Mouse (Mus musculus) kidney, postnatal 36 days (tissue): ENCODE measurements at regions not wholly inside any gene's neighbourhood (a gene's known extent, or its start where the extent isn't known, plus 50 kb on each side); places are given as distances from the start of the nearest gene placed in this dataset.

Experiments used
- DNase-seq, 2 experiments: peaks; one replicate each; pipeline ENCODE4 v3.0.0; 2021 to 2022; ENCODE audit warnings: mixed read lengths in 2 of 2

DNA sequence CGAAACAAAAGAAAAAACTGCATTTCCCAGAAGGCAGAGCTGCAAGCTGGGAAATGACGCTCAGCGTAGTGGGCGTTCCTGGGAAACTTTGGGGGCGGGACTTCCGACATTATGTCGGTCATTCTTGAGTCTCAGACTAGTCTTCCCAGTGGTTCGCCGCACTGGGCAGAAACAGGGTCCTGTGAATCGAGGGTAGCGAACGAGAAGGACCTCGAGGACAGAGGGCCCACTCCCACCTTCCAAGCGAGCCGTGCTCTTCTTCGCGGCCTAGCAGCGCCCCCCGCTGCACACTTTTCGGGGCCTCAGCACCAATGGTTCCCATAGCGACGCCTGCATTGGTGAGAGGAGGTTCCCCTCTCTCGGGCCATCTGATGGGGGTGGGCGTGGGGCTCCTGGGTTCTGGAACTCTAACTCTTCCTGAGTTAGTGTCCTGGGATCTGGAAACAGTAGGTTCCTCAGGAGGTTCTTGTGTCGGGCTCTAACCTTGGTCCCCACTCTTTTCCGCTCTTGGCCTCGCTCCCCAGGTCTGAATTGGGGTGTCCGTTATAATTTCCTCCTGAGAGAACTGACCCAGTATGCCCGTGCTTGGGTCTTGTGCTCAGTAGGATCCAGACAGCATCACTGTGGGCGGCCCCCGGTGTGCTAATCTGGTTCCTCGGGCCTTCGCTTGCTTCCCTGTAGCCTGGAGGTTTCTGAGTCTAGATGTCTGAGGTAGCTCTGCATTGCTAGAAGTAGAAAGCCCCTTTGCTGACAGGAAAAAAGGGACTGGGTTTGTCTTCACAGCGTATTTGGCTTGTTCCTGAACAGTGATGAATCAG, 52.8 kb upstream of the Gramd1a start:
- DNase-seq = peak; percentile 83 to 88

DNA sequence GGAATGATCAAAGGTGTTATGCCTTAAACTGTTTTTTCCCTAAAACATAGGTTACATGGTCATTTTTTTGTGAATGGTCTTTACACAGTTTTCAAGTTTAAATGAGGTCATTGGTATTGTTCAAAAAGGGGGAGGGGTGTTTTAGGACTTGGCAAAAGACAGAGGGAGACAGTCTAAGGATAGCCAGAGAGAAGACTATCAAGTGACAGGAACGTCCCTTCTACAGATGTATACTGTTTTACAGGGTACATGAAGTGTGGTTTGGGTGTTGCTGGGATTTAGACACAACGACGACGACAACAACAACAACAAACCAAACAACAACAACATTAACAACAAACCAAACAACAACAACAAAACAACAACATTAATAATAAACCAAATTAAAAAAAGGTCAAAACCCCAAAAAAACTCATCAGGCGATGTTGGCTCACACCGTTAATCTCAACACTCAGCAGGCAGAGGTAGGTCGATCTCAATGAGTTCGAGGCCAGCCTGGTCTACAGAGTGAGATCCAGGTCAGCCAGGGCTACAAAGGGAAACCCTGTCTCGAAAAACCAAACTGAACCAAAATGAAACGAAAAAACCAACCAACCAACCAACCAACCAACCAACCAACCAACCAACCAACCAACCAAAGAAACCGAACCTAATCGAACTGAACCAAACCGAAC, 52.0 kb upstream of the Gramd1a start:
- no peak for DNase-seq
